Mouse (Mus musculus) macrophage (primary cell): ENCODE data around the gene Churc1. TPM values are rescaled to one million over a fixed set of nuclear protein-coding genes. Genes with fewer than 3 reads are reported as not detected.

Source experiments
- H3K27ac ChIP-seq: fragments of 350-480 bp; formaldehyde crosslinking; 2 replicates; pipeline ENCODE4 v1.9.0; 2021
- H3K36me3 ChIP-seq: fragments of 350-480 bp; formaldehyde crosslinking; 2 replicates; pipeline ENCODE4 v1.9.0; 2021; ENCODE audit errors: inconsistent target
- H3K4me3 ChIP-seq: fragments of 350-480 bp; formaldehyde crosslinking; 2 replicates; pipeline ENCODE4 v1.9.0; 2021; ENCODE audit errors: inconsistent target
- H3K79me2 ChIP-seq: fragments of 350-480 bp; formaldehyde crosslinking; 2 replicates; pipeline ENCODE4 v1.9.0; 2021; ENCODE audit errors: inconsistent target
- WGBS: methylation state at CpG from one replicate; pipeline ENCODE4 v1.1.7; 2026; ENCODE audit warnings: inconsistent platforms; ENCODE audit not compliant: missing documents; 5-methylcytosine and 5-hydroxymethylcytosine counted together
- polyA plus RNA-seq: library from polyadenylated mRNA; stranded (reverse); fragments of 250-400 nt; gene quantifications from 3 replicates; pipeline ENCODE4 v1.2.4, GENCODE M21; 2018; ENCODE audit warnings: inconsistent platforms
- total RNA-seq, 78 experiments: library from RNA; depleted of rRNA; stranded (reverse); fragments of 250-400 nt; gene quantifications; 1 replicate in 9 of 78; 2 replicates in 24 of 78; 3 replicates in 43 of 78; 4 replicates in 2 of 78; pipeline ENCODE4 v1.2.4; 2018; ENCODE audit warnings: inconsistent platforms in 56 of 78

Churc1 gene
- 10 to 100 TPM in 13 of 26 experiments, 1 to 10 TPM in 13; 6.0 to 24.2 (median 10.3) TPM for total RNA-seq (2018; cell fraction: chromatin; rRNA removed)
- total RNA-seq (2018; cell fraction: cytosol; rRNA removed): 10 to 100 TPM; 41.4 to 67.1 (median 55.2) TPM
- 10 to 100 TPM in 21 of 26 experiments, 1 to 10 TPM in 5; 6.7 to 33.4 (median 15.8) TPM for total RNA-seq (2018; cell fraction: nucleus; rRNA removed)
- polyA plus RNA-seq: 23.7 to 72.6 TPM (median 66.6 TPM) in 3 replicates

DNA sequence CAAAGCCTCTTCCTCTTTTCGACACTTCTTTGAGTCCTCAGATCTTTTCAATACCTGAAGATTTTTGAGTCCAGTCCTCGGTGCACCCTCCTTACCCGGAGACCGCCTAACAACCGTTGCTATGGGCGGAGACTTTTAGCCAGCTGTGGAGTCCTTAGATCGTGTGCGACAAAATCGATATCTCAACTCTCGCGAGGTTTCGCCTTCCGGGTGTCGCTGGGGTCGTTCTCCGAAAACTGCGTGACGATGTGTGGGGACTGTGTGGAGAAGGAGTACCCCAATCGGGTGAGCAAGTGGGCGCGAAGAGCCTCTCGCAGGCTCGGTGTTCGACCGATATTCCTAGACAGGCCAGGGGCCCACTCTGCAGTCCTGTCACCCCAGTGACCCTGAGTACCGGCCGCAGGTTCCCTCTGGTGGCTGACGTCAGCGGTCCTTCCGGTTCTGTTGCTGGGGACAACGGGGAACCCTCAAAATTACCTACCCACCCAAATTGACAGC is at the start of gene Churc1, which contains the start of gene Fntb:
Gene Churc1 (plus strand): TSS at position 185 of the 498 bp plus-strand sequence.
Gene Fntb (plus strand): TSS at position 236 of the 498 bp plus-strand sequence.
- WGBS: under 1% methylated on average over 31 of the region's 31 CpGs
- peaks cover 11% of the 10 kb centered on the region; the same call in 1 of the 2 replicates for H3K79me2 ChIP-seq
- H3K36me3 ChIP-seq: no peaks in the 10 kb centered on the region
- peak within 1 kb of the TSS; percentile 82 for H3K4me3 ChIP-seq
- H3K27ac ChIP-seq: peak within 1 kb of the TSS; percentile 81

DNA sequence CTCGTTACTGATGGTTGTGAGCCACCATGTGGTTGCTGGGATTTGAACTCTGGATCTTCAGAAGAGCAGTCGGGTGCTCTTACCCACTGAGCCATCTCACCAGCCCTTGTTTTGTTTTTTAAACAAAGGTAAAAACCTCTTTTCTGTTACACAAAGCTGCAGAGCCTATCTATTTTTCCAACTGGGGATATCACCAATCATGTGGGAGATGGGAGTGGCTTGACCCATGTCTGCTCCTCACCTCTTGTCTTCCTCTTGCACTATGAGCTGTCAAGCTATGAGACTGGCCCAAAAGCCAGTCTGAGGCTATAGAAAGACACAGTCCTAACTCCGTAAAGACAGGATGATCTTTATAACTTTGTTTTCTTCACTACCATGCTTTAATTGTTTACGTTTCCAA is 47.0 kb upstream of the Churc1 start:
- 80% methylated on average over 4 of the region's 4 CpGs for WGBS
- no peaks in the 10 kb centered on the region for H3K79me2 ChIP-seq
- H3K36me3 ChIP-seq: no peaks in the 10 kb centered on the region
- H3K27ac ChIP-seq: no peak overlapping the region
- no peak overlapping the region for H3K4me3 ChIP-seq

- Histone ChIP-seq H3K27ac (no peak overlapping the region), H3K79me2 (no peaks in the 10 kb centered on the region)
These were observed 44.8 kb upstream of the Churc1 start for GRCm38 (mm10) chr12:76720572-76720971.

GRCm38 (mm10) chr12:76722026-76722425 is 43.3 kb upstream of the Churc1 start:
- WGBS: 90% methylated on average over 3 of the region's 3 CpGs
- Histone ChIP-seq H3K4me3 (no peak overlapping the region), H3K79me2 (no peaks in the 10 kb centered on the region), H3K36me3 (no peaks in the 10 kb centered on the region), H3K27ac (no peak overlapping the region)

More at GRCm38 (mm10) chr12:76720572-76720971, 44.8 kb upstream of the Churc1 start:
- Histone ChIP-seq H3K4me3 (no peak overlapping the region), H3K36me3 (no peaks in the 10 kb centered on the region)

DNA sequence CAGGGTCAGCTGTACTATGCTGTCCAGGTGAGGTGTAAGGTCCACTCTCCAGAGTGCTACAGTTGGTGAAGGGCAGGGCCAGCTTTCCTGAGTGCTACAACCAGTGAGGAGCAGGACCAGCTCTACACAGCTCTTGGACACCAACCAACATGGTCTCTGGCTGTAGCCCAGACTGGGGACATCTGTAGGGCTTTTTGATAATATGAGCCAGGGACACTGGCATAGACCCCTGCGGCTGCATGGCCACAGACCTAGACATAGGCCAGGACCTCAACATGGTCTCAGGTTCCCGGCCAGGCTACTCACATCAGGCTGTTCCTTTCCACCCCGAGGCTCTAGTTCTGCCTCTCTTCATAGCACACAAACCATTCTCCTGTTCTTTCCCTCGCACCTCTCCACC is 37.4 kb upstream of the Churc1 start:
- Histone ChIP-seq H3K27ac (no peak overlapping the region), H3K79me2 (no peaks in the 10 kb centered on the region), H3K4me3 (no peak overlapping the region), H3K36me3 (no peaks in the 10 kb centered on the region)
- WGBS: 86% methylated on average over 4 of the region's 4 CpGs

GRCm38 (mm10) chr12:76750866-76751459 is 14.4 kb upstream of the Churc1 start:
- Histone ChIP-seq H3K36me3 (no peaks in the 10 kb centered on the region), H3K27ac (no peak overlapping the region), H3K4me3 (no peak overlapping the region), H3K79me2 (no peaks in the 10 kb centered on the region)
- WGBS: 88% methylated on average over 16 of the region's 16 CpGs

DNA sequence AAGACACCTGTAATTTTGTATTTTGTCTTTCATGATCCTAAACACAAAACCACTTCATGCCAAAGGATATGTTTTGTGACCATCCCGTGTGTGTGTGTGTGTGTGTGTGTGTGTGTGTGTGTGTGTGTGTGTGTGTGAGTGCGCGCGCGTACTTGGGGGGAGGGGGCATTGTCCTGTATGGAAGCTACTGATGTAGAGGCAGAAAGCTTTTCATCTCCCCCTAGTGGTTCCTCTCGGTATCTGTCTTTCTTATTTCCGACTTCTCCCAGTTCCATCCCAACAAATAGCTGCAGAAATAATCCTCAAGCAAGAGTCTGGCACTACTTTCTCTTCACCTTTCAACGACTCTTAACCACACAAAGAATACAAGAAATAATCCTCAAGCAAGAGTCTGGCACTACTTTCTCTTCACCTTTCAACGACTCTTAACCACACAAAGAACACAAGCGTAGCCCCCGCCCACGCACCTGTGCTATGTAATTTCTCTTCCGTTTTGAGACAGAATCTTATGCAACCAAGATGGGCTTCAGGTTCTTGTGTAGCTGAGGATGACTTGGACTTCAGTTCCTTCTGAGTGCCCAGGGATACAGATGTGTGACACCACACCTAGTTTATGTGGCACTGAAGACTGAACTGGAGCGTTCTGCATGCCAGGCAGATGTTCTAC is 12.6 kb upstream of the Churc1 start:
- Histone ChIP-seq H3K79me2 (no peaks in the 10 kb centered on the region), H3K27ac (no peak overlapping the region), H3K36me3 (no peaks in the 10 kb centered on the region), H3K4me3 (no peak overlapping the region)
- 44% methylated on average over 10 of the region's 14 CpGs for WGBS

DNA sequence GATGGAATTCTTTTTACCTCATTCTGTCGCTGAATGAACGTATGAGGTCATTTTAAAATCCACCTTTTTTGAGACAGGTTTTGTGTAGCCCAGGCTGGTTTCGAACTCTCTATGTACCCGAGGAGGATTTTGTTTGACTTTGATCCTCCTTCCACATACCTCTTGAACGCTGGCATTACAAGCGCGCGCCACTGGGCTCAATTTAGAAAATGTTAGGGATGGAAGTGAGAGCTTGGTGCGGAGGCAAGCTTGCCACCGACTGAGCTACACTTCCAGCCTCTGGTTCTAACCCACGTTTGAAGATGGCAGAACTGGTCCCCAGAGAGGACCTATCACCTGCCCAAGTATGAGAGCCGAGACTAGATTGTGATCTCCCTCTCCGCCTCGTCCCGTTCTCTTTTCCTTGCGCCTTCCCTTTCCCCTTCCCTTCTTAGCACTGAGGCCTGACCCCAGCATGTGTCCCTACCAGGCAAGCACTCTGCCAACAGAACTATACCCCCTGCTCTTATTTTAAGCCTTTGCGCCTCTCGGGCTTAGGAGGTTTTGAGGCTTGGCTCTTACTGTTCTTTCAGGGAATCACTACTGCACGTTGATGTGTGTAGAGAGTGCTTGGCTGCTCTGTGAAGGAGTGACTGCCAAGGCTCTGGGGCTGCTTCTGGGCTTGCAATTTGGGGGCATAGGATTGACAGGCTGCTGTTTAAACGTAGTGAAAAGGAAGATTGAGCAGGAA is 728 bp downstream of the Churc1 start:
- no peaks in the 10 kb centered on the region for H3K36me3 ChIP-seq
- peak overlapping the region; percentile 81 for H3K27ac ChIP-seq
- 52% methylated on average over 20 of the region's 20 CpGs for WGBS

DNA sequence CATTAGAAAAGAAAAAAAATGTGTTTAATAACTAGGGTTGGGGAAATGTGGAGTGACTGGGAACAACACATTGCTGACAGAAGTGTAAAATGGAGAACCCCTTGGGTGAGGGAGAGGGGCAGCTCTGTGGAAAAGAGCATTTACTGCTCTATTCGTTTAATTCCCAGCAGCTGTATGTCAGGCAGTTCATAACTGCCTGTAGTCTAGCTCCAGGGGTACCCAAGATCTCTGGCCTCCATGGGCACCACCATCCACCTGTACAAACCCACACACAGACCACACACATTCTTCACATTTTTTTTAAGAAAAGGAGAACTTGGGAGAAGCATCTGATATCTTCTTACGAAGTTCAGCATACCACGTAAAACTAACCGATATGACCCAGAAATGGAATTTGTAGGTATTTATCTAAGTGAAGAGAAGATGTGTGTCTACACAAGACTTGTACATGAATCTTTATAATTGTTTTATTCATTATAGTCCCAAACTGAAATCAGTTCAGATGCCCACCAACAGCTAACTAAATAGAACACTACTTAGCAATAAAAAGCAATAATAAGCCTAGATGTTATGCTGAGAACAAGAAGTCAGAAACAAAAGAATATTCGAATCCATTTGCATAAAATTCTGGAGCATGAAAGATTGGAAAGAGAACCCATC is 5.6 kb downstream of the Churc1 start:
- no peak overlapping the region for H3K4me3 ChIP-seq
- peaks cover 9% of the 10 kb centered on the region; the same call in 1 of the 2 replicates for H3K79me2 ChIP-seq
- H3K36me3 ChIP-seq: no peaks in the 10 kb centered on the region
- no peak overlapping the region for H3K27ac ChIP-seq
- 94% methylated on average over 5 of the region's 5 CpGs for WGBS

More for the DNA sequence above, 728 bp downstream of the Churc1 start:
- peaks cover 11% of the 10 kb centered on the region; the same call in 1 of the 2 replicates for H3K79me2 ChIP-seq
- peak overlapping the region; percentile 82 for H3K4me3 ChIP-seq

- 88% methylated on average over 5 of the region's 5 CpGs for WGBS
These were observed 6.2 kb downstream of the Churc1 start for GRCm38 (mm10) chr12:76771540-76771939.

DNA sequence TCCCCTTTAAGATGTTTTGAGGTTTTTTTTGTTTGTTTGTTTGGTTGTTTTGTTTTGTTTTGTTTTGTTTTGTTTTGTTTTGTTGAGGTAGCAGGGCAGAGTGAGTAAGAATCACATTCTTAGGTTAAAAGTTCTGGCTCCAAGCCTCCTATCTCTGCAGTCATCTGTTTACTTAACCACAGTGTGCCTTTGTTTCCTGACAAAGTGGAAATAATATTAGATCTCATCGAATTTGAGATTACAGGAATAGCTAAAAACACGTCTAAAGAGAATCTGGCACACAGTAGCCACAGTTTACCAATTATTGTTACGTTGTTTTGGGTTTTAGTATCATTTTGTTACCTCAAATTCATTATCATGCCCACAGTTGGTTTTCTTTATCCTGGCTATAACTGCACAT is 9.3 kb downstream of the Churc1 start:
- Histone ChIP-seq H3K79me2 (no peaks in the 10 kb centered on the region), H3K4me3 (no peak overlapping the region), H3K36me3 (no peaks in the 10 kb centered on the region), H3K27ac (no peak overlapping the region)
- 66% methylated on average over 3 of the region's 3 CpGs for WGBS

More at GRCm38 (mm10) chr12:76771540-76771939, 6.2 kb downstream of the Churc1 start:
- no peak overlapping the region for H3K27ac ChIP-seq
- no peak overlapping the region for H3K4me3 ChIP-seq
- H3K79me2 ChIP-seq: peaks cover 3% of the 10 kb centered on the region; the same call in 1 of the 2 replicates
- H3K36me3 ChIP-seq: no peaks in the 10 kb centered on the region

DNA sequence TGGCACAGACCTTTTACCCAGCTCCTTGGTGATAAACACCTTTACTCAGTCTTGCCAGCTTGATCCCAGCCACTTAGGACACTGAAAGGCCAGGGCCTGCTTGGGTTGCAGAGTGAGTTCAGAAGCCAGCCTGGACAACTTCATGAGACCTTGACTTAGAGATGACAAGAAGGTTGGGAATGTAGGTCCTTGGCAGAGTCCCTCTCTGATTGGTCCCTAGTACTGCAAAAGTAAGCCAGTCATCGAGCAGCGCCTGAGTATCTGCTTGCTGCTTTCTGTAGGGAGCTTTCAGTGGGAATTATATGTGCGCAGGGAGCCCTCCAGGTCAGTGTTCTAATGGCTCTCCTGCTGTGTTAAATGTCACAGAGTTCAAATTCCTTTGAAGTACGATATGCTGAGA is 9.8 kb downstream of the Churc1 start:
- Histone ChIP-seq H3K79me2 (no peaks in the 10 kb centered on the region), H3K4me3 (no peak overlapping the region), H3K27ac (no peak overlapping the region), H3K36me3 (no peaks in the 10 kb centered on the region)
- WGBS: 96% methylated on average over 4 of the region's 4 CpGs

GRCm38 (mm10) chr12:76776898-76777297 is 11.6 kb downstream of the Churc1 start:
- Histone ChIP-seq H3K36me3 (no peaks in the 10 kb centered on the region), H3K27ac (no peak overlapping the region), H3K4me3 (no peak overlapping the region), H3K79me2 (no peaks in the 10 kb centered on the region)
- 92% methylated on average over 5 of the region's 5 CpGs for WGBS

- Histone ChIP-seq H3K27ac (no peak overlapping the region), H3K79me2 (no peaks in the 10 kb centered on the region), H3K4me3 (no peak overlapping the region), H3K36me3 (no peaks in the 10 kb centered on the region)
These were observed 12.5 kb downstream of the Churc1 start for GRCm38 (mm10) chr12:76777845-76778244.
